Mouse (Mus musculus): ENCODE measurements around the gene Rarres2.

- no peak for TF ChIP-seq CTCF (IDR thresholded peaks at IDR 0.05; ENCODE audit: borderline replicate concordance, control insufficient read depth, extremely low read depth, insufficient read depth, low read length, poor library complexity)
- no peak for TF ChIP-seq POLR2A (IDR thresholded peaks at IDR 0.05; ENCODE audit: control insufficient read depth, extremely low read depth, insufficient read depth, low read length, poor library complexity)
These were observed 44.7 kb downstream of the Rarres2 start for GRCm38 (mm10) chr6:48527901-48528300.
